Mouse (Mus musculus) adrenal gland, adult 8-10 months (tissue): ENCODE data around the gene Gm10352. TPM values are rescaled to one million over a fixed set of nuclear protein-coding genes. Genes with fewer than 3 reads are reported as not detected.
"Not testable (repeated sequence)": the region's sequence is repeated elsewhere in the genome, so short reads cannot be mapped to it uniquely, and the experiment has no call there.

Experiments used
- DNase-seq: peaks from one replicate; pipeline ENCODE4 v3.0.0; 2022
- total RNA-seq, 4 experiments: library from RNA; stranded (reverse); gene quantifications; 2 replicates each; pipeline ENCODE4 v1.2.4; 2022

The Gm10352 gene
- total RNA-seq = not detected

DNA sequence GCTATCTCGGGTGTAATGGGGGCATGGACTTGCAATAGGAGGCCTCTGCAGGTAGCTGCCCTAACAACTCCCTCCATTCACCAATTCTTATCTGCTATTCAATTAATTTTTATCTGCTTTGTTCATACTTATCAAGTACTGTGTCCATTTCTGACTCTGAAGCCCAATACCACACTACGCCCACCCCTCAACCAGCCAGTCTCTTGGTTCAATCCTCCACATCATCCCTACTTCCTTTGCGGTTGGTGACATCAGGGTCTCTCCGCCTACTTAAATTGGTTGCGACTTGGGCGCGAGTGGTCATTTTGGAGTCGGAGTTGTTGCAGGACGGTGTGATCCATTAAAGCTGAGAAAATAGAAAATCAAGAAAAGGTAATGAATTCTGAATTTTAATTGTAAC lies at the start of gene Gm10352:
Gm10352 (plus strand) TSS at position 301 of the 400 bp plus-strand sequence.
- not testable (repeated sequence) for DNase-seq

DNA sequence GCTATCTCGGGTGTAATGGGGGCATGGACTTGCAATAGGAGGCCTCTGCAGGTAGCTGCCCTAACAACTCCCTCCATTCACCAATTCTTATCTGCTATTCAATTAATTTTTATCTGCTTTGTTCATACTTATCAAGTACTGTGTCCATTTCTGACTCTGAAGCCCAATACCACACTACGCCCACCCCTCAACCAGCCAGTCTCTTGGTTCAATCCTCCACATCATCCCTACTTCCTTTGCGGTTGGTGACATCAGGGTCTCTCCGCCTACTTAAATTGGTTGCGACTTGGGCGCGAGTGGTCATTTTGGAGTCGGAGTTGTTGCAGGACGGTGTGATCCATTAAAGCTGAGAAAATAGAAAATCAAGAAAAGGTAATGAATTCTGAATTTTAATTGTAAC lies 31.5 kb downstream of the Gm10352 start, which contains the start of gene Gm29289:
Gm29289 (plus strand) TSS at position 301 of the 400 bp plus-strand sequence.
- DNase-seq = not testable (repeated sequence)

Other genes starting within 250 kb of the Gm10352 start
- not detected for gene Sry, start 237.3 kb upstream of the Gm10352 start, total RNA-seq
- not detected for gene H2al2b, start 180.3 kb upstream of the Gm10352 start, total RNA-seq
- not detected for gene Gm4064, start 104.8 kb upstream of the Gm10352 start, total RNA-seq
- not detected for gene Rbmy, start 70.3 kb upstream of the Gm10352 start, total RNA-seq
- gene Gm10256, start 70.3 kb upstream of the Gm10352 start, total RNA-seq = not detected
- gene Gm29289, start 31.6 kb downstream of the Gm10352 start, total RNA-seq = not detected